Mouse (Mus musculus) layer of hippocampus, adult 9-10 months (tissue): ENCODE results near the gene Hivep2.
A peak's percentile ranks its signal among the peaks of the same experiment; 100 is the strongest.

Experiments used
- DNase-seq: peaks from one replicate; pipeline ENCODE4 v3.0.0; 2022; ENCODE audit warnings: low spot score

Hivep2 gene

DNA sequence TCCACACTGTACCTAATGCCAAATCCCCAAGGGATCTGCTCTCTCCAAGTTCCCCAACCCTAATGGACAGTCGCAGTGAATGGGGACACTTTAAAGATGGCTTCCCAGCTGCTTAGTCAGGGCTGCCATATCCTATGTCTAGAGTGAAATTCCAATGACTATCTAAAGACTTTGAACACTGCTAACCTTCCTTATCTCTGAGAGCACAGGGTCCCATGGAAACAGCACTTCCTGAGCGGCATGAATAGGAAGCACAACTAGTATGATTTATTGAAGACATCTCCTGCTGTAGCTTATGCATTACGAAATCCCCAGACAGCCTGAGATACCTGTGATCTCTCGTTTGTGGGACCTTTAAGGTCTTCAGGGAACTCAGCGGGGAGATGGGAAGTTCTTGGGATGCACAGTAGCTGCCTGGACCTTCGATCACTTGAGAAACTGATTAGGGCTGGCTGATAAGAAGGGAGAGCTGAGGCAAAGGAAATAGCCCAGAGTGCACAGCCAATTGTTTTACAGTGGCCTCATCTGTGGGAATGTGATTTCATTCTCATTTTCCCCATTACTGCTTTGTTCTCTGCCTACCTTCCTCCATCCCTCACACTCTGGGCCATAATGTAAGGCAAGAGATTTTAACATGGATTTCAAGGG is 202.4 kb downstream of the Hivep2 start:
- no peak for DNase-seq

DNA sequence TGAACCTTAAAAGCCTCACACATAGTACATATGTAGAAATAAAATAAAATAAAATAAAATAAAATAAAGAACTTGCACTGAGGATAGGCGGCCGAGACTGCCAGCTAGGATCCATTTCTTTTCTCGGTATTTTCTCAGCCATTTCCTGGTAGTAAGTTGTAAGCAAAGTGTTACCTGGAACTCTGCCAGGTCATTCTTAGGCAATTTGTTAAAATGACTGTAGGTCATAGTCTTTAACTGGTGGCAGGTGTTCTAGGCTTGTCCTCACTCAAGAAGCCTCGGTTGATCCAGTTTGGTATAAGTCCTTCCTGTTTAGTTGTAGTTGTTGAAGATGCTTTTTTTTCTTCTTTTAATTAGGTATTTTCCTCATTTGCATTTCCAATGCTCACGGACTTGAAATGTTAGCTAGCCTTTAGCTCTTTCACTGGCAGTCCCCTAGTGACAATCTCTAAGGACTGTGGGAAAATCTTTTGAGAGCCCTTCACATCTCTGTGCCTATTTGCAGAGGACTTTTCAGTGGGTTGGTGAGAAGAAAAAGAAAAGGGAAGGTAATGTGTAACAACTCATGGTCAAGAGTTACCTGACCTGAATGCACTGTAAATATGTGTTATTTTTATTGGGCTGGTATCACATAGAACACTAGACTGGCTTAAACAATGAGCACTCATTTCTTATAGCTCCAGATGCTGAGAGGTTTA is 203.1 kb downstream of the Hivep2 start:
- no peak for DNase-seq

DNA sequence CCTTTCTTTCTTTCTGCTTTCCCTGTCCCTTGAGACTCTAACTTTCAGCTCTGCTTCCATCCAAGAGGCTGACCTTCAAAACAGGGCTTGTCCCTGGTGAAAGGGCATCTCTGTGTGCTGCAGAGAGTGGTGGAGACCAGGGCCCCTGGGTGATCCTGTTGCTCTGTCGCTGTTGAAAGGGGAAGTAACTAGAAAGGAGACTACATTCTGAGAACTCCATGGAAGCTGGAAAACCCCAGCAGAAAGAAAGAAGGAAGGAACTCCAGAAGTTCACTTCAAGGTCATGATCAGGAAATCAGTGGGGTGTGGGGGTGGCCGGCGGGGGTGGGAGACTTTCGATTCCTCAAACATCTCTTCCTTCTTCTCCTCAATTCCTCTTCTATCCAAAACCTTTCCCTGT is 208.2 kb downstream of the Hivep2 start:
- DNase-seq, result no peak

DNA sequence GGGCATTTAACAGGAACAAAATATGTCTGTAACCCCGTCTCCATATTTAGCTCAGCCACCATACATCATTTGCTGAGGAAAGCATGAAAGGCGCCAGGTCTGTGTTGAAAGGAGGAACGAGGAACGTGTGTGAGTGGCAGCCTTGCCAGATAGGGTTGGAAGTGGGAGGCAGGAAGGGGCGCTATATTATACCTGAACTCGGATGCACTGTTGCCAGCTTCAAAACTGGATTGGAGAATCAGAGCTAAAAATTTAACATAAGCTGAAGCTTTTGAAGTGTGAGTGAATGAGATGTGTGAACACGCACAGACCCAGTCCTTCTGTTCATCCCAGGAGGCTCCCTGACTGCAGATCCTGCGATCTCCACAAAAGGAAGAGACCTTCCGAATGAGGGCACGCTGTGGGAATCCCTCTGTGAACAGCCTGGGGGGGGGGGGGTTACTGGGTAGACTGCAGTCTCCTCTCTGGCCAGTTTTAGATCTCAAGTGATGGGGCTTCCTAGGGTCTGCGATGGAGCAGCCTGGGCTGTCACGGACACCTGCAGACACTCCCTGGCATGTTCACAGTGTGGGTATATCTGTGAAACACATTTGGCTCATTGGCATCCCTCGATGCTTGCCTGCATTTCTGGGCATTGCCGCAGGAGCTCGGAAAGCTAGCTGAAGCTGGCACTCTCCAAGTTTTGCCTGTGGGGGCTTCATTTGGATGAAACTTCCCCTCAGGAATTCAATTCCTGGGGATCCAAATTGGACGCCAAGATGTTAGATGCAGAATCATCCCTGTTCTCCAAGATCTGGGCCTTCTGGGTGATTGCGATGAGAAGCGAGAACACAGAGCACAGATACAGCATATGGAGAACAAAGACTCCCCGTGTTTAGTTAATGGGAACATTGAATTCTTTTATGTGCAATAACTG is 213.8 kb downstream of the Hivep2 start:
- peak; percentile 59 for DNase-seq

DNA sequence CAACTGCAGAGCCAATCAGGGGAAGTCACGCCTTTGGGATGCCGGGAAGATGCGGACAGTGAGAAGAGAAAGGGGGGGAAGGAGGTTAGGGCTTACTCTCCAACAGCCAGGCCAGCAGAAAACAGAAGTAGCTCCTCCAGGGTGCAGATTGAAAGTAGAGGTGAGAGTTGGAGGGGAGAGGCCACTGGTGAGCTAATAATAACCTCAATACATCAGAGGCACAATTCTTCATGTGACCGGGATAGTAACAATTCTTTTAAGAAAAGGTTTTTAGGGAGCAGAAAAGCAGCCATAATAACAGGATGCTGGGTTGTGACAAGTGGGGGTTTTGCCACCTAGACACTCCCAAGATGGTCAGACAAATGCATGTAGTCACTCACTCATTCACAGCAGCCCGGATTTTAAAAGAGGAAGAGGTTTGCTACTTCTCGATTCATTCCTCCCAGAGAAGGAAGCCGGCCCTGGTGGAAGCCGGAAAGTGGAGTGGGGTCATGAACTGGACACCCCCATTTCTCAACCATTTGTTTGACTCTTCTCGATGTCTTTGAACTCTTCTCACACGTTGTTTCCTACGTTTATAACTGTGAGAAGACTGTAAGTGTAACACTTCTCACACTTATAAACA is 220.6 kb downstream of the Hivep2 start:
- DNase-seq, result no peak

DNA sequence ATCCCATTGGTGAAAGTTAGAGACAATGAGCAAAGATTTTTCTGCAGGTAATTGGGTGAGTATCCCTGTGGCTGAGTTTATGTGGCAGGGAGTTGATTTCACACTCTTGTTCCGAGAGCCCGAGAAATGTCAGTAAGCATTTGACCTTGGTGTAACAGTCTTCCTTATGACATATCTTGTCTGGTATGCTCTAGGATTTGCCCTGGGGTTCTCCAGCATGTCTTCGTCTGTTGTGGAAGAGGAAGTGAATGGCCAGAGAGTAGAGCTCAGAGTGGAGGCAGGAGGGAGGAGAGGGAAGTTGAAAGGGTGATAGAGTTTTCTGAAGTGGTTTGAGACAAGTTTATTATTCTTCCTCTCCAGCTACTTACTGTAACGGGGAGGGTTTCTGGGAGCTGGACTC is 223.2 kb downstream of the Hivep2 start:
- no peak for DNase-seq

DNA sequence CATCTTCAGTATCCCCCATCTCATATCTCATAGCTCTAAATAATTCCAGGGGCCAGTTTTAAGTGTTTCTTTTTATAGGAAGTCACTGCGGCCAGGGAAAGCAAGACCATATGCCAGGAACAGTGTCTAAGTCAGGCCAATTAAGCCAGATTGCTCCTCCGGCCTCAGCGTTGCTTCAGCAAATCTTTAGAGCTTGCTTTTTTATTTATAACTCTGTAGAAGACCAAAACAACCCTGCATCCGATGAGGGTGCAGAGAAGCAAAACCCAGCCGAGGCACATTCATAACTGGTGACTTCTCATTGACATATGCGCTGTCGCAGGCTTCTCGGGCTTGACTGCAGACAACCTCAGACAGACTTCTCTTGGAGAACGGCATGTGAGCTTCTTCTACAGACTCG is 225.3 kb downstream of the Hivep2 start:
- DNase-seq, result no peak

DNA sequence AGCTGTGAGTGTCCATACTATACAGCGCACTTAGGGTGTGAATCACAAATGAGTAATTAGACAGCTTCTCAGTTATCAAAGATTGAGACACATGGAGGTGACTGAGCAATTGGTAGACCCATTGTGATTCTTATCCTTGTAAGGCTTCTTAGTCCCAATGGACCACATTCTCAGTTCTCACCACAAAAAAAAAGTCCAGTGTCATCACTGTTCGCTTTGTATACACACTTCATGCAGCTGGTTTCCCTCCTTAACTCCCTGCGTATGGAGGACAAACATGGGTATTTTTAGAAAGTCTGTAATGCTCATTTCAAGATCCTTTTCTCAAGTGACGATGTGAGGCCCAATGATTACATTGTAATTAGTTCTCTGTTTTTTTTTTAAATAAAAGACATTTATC is 226.3 kb downstream of the Hivep2 start:
- no peak for DNase-seq

DNA sequence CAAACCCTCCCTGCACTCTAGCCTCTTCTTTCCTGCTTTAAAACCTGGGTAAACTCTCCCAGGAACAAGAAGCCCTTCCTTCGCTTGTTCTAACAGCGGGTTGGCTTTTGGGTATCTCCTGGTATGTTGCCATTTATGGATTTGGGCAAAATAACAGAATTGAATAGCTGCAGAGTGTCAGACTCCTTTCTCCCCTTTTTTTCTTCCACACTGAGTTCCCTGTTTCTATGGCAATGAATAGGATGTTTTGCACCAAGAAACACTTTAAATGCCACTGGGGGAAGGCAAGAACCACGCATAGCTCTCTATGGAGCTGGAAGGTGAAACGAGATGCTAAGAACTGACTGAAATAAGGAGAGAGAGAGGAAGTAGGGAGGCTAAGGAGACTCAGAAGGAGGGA is 227.8 kb downstream of the Hivep2 start:
- no peak for DNase-seq

DNA sequence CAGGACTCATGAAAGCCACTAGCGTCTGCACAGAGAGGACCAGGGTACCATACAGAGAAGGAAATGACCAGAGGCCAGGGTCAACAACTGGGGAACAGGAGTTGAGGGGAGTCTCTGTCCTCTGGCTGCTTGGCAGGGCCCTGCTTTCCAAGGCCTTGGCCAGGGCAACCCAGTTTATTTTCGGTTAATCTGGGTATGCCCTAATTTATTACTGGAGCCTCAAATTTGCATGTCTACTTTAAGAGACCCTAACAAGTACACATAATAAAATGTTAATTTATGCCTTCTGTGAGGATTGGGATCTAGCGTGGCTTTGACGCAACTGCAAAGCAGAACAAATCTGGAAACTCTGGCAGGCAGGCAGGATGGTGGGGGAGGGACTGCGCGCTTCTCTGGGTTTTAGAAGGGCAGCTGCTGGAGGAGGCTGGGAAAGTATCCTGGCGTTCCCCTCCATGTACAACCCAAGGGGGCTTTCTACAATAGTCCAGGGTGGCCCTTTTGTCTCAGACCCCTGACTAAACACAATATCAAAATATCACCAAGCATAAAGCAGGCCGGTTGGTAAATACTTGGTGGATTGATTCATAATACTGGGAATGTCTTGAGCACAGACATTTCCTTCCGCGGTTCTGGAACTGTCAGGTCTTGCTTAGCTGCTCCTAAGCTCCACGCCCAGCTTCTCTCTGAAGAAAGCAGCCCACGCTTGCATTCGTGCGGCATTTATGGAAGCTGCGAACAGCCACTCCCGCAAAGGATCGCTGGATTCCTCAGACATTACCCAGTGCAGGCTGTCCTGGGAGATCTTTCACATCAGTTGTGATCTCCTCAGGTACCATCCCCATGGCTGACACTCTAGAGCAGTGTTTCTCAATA is 230.1 kb downstream of the Hivep2 start:
- no peak for DNase-seq

DNA sequence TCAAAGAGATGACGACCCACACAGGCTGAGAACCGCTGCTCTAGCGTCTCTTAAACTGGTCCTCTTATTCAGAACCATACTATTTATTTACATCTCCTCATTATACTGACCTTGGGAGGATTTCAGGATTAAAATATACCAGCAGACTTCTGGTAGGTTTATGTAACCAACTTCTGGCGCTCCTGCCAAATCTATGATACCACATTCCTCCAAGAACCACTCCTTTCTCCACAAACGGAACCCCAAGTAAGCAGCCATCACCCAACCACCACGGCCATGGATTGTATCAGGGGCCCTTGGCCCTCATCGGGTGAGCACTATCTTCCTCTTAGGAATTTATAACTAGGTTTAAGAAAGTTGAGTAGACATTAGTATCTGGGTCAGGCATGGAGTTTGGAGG is 230.9 kb downstream of the Hivep2 start:
- no peak for DNase-seq

DNA sequence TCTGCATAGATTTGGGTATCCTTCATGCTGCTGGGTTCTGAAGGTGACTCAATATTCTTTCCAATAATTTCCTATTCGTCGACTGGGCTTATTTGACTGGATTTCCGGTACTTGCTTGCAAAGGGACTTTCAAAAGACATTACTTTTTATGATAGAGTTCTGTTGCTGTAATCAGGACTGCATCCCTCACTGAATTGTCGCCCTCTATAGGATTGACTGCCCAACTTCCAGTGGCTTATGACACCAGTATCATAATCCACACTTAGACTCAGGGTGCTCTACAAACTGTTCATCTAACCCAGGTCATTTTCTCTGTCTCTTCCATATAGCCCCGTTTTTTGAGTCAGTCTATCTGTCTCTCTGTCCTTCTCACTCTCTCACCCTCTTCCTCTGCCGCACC is 231.4 kb downstream of the Hivep2 start:
- no peak for DNase-seq

DNA sequence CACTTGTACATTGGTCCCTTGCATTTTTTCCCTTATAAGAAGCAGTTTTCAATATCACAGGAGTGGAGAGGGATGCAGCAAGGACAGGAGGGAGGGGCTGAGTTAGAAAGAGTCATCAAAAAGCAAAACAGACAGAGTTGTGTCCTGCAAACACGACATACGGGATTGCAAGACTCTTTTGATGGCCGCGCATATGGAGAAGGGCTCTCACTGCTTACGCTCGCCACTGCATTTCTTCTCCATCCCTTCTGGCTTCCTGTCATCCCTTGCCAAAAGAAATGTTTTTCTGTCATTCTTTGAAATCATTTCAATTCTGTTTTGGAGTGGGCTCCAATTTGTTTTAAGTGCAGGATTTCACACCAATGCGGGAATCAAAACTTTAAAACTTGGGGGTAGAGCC is 233.5 kb downstream of the Hivep2 start:
- DNase-seq, result no peak

DNA sequence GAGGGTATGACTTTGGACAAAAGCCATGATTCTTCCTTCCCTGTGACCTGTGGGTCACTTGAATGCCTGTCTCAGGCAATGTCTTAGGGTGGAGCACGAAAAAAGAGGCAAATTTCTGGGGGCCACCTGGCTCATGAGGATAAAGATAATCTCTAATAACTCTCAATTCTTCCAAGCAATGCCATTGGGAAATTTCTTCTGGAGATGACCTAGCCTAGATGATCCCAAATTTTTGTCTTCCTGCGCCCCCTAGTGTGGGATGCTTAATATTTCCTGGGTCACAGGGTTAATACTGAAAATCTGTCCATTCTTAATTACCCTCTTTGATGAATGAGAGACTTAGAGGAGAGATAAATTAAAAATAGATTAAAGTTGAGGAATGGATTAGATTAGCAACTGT is 234.4 kb downstream of the Hivep2 start:
- no peak for DNase-seq
